Mouse (Mus musculus) ovary, postnatal 14 days (tissue): ENCODE results near the gene Aox2.
"Not testable (repeated sequence)": the region's sequence is repeated elsewhere in the genome, so short reads cannot be mapped to it uniquely, and the experiment has no call there.

Experiments used
- DNase-seq: peaks from one replicate; pipeline ENCODE4 v3.0.0; 2022; ENCODE audit warnings: low spot score

Aox2 gene

GRCm38 (mm10) chr1:58348712-58349111 lies 70.6 kb downstream of the Aox2 start:
- no peak for DNase-seq

- no peak for DNase-seq
These were observed 75.2 kb downstream of the Aox2 start for GRCm38 (mm10) chr1:58353238-58353893.

- DNase-seq, result no peak
These were observed 81.1 kb downstream of the Aox2 start for GRCm38 (mm10) chr1:58358958-58359901.

GRCm38 (mm10) chr1:58362296-58362695 lies 84.2 kb downstream of the Aox2 start:
- DNase-seq, result no peak

- DNase-seq, result no peak
These were observed 86.4 kb downstream of the Aox2 start for GRCm38 (mm10) chr1:58364551-58364950.

GRCm38 (mm10) chr1:58365829-58366228 lies 87.7 kb downstream of the Aox2 start:
- DNase-seq, result no peak

- no peak for DNase-seq
These were observed 88.8 kb downstream of the Aox2 start for GRCm38 (mm10) chr1:58366737-58367471.

- DNase-seq, result no peak
These were observed 91.6 kb downstream of the Aox2 start for GRCm38 (mm10) chr1:58369716-58370115.

GRCm38 (mm10) chr1:58374266-58374665 lies 96.1 kb downstream of the Aox2 start:
- DNase-seq, result not testable (repeated sequence)

- DNase-seq, result no peak
These were observed 97.5 kb downstream of the Aox2 start for GRCm38 (mm10) chr1:58375574-58376147.

GRCm38 (mm10) chr1:58382586-58383281 lies 104.6 kb downstream of the Aox2 start:
- DNase-seq, result no peak

- no peak for DNase-seq
These were observed 113.5 kb downstream of the Aox2 start for GRCm38 (mm10) chr1:58391421-58392267.

GRCm38 (mm10) chr1:58392268-58392651 lies 114.1 kb downstream of the Aox2 start:
- no peak for DNase-seq

GRCm38 (mm10) chr1:58392652-58393283 lies 114.6 kb downstream of the Aox2 start, which contains the start of gene Bzw1:
TSS of gene Bzw1 (plus strand) at chr1:58392898.
- peak; percentile 90 for DNase-seq

GRCm38 (mm10) chr1:58393284-58394195 lies 115.4 kb downstream of the Aox2 start:
- peak; percentile 31 for DNase-seq

GRCm38 (mm10) chr1:58395341-58395740 lies 117.2 kb downstream of the Aox2 start:
- no peak for DNase-seq

- no peak for DNase-seq
These were observed 118.1 kb downstream of the Aox2 start for GRCm38 (mm10) chr1:58396179-58396578.

- no peak for DNase-seq
These were observed 119.6 kb downstream of the Aox2 start for GRCm38 (mm10) chr1:58397731-58398130.

GRCm38 (mm10) chr1:58401396-58401795 lies 123.3 kb downstream of the Aox2 start:
- no peak for DNase-seq
